Mouse (Mus musculus) limb, embryonic 15.5 days (tissue): Measurements from ENCODE around the gene Selenow. TPM values are rescaled to one million over a fixed set of nuclear protein-coding genes. Genes with fewer than 3 reads are reported as not detected.
A peak's percentile ranks its signal among the peaks of the same experiment; 100 is the strongest.

Experiments
- ATAC-seq: fragments of 200-750 bp; cut with Nextera tagmentation; 2 replicates; pipeline ENCODE4 v1.8.0; 2017; ENCODE audit warnings: low read depth, moderate TSS enrichment; ENCODE audit not compliant: insufficient number of reproducible peaks, low FRiP score, low TSS enrichment
- H3K27ac ChIP-seq: fragments of 300-500 bp; sonication (generic); 2 replicates; pipeline ENCODE4 v1.5.1; 2015; ENCODE audit warnings: moderate library complexity, mild to moderate bottlenecking, inconsistent platforms
- H3K27me3 ChIP-seq: fragments of 300-500 bp; sonication (generic); 2 replicates; pipeline ENCODE4 v1.6.1; 2015; ENCODE audit warnings: inconsistent platforms
- H3K36me3 ChIP-seq: fragments of 300-500 bp; sonication (generic); 2 replicates; pipeline ENCODE4 v1.6.1; 2015; ENCODE audit warnings: inconsistent platforms
- H3K4me1 ChIP-seq: fragments of 300-500 bp; sonication (generic); 2 replicates; pipeline ENCODE4 v1.6.1; 2015; ENCODE audit warnings: inconsistent platforms
- H3K4me2 ChIP-seq: fragments of 300-500 bp; sonication (generic); 2 replicates; pipeline ENCODE4 v1.6.1; 2015; ENCODE audit warnings: mild to moderate bottlenecking, inconsistent platforms
- H3K4me3 ChIP-seq: fragments of 300-500 bp; sonication (generic); 2 replicates; pipeline ENCODE4 v1.5.1; 2015; ENCODE audit warnings: mild to moderate bottlenecking, inconsistent platforms
- H3K9ac ChIP-seq: fragments of 300-500 bp; sonication (generic); 2 replicates; pipeline ENCODE4 v1.6.1; 2015; ENCODE audit warnings: inconsistent platforms
- H3K9me3 ChIP-seq: fragments of 300-500 bp; sonication (generic); 2 replicates; pipeline ENCODE4 v1.6.1; 2016; ENCODE audit warnings: inconsistent platforms
- WGBS: fragments of 180-500 bp; shearing (Covaris S2); methylation state at CpG from one replicate; pipeline ENCODE4 v1.1.7; 2015; 5-methylcytosine and 5-hydroxymethylcytosine counted together
- polyA plus RNA-seq: library from polyadenylated mRNA; unstranded; fragments of >200 nt; fragmentation: Nextera tagmentation; extraction: Ambion mirVana; gene quantifications from 2 replicates; pipeline ENCODE4 v1.2.1, GENCODE M21; 2015

Gene Selenow
- polyA plus RNA-seq, 1 experiment from 2014 or later, result 889 TPM

DNA sequence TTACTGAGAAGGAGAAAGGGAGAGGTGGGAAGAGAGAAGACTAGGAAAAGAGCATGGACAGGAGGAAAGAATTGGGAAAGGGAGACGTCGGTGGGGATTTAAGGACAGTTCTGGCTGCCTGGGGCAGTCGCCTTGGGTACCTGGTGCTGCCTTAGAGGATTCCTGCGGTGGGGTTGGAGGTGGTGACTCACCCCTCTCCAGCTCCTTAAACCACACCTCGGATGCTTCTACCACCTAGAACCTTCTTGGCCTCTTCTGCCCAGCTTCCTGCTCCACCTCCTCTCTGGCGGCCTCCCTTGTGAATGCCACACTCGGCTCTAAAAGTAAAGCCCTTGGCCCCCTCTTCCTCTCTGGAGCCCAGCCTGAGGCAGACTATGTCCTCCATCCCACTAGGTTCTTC is 33.3 kb upstream of the Selenow start:
- H3K9me3 ChIP-seq, result no peaks in the 10 kb centered on the region
- 0 out of 2 replicates have a peak overlapping the region, but pooled peaks have one; percentile 10 for H3K4me2 ChIP-seq
- peak overlapping the region; percentile 40; the same call in 1 of the 2 replicates for H3K27ac ChIP-seq
- no peak overlapping the region for H3K4me3 ChIP-seq
- H3K36me3 ChIP-seq, result peaks cover 93% of the 10 kb centered on the region
- H3K27me3 ChIP-seq, result peaks cover 2% of the 10 kb centered on the region; the same call in 1 of the 2 replicates
- peaks cover 17% of the 10 kb centered on the region for H3K4me1 ChIP-seq
- ATAC-seq, result no peak
- no peak overlapping the region for H3K9ac ChIP-seq
- 19% methylated on average over 7 of the region's 7 CpGs for WGBS

DNA sequence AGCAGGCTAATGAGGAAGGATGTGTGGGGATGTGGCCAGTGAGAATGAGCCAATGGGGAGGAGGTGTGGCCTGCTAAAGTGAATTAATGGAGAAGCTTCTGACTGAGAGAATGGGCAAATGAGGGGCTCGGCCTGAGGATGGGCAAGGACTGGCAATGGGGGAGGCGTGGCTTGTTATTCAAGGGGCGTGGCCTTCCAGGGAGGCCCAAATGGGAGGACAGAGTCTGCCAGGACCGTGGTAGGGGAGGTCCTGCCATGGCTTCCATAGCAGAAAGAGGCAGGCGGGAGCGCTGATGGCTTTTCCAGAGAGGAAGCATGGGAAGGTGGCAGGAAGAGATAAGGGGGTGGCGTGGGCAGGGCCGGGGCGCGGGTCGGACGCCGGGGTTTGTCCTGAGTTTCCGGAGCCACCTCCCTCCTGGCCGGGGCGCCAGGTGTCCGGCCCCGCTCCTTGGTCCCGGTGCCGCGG is 32.8 kb upstream of the Selenow start:
- peaks cover 2% of the 10 kb centered on the region; the same call in 1 of the 2 replicates for H3K27me3 ChIP-seq
- 0 out of 2 replicates have a peak overlapping the region, but pooled peaks have one; percentile 10 for H3K4me2 ChIP-seq
- H3K9ac ChIP-seq, result 0 out of 2 replicates have a peak overlapping the region, but pooled peaks have one; percentile 7
- H3K4me1 ChIP-seq, result peaks cover 17% of the 10 kb centered on the region
- H3K9me3 ChIP-seq, result no peaks in the 10 kb centered on the region
- peak overlapping the region; percentile 40; the same call in 1 of the 2 replicates for H3K27ac ChIP-seq
- peaks cover 95% of the 10 kb centered on the region for H3K36me3 ChIP-seq
- 18% methylated on average over 21 of the region's 21 CpGs for WGBS
- no peak for ATAC-seq
- no peak overlapping the region for H3K4me3 ChIP-seq

DNA sequence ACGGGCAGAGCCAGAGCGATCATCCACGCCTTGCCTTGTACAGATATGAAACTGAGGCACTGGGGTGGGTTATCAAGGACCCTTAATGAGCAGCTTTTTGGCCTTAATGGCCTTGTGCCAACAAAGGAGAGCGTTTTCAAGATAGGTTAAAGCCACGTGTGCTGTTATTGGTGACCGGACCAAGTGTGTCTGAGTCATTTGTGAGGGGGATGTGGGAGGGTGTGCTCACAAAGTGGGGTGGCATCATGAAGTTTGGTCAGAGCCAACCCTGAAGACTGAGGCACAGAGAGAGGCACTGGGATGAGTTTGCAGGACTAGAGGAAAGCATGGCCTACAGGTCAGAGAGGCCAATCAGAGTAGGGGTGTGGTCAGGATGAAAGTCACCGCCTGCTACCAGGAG is 32.2 kb upstream of the Selenow start:
- Histone ChIP-seq H3K36me3 (peaks cover 95% of the 10 kb centered on the region), H3K9me3 (no peaks in the 10 kb centered on the region), H3K4me1 (peaks cover 19% of the 10 kb centered on the region), H3K4me3 (no peak overlapping the region), H3K4me2 (no peak overlapping the region), H3K27me3 (peaks cover 2% of the 10 kb centered on the region; the same call in 1 of the 2 replicates), H3K9ac (no peak overlapping the region), H3K27ac (peak overlapping the region; percentile 17; the same call in 1 of the 2 replicates)
- 84% methylated on average over 7 of the region's 7 CpGs for whole genome bisulfite sequencing
- no peak for ATAC-seq

DNA sequence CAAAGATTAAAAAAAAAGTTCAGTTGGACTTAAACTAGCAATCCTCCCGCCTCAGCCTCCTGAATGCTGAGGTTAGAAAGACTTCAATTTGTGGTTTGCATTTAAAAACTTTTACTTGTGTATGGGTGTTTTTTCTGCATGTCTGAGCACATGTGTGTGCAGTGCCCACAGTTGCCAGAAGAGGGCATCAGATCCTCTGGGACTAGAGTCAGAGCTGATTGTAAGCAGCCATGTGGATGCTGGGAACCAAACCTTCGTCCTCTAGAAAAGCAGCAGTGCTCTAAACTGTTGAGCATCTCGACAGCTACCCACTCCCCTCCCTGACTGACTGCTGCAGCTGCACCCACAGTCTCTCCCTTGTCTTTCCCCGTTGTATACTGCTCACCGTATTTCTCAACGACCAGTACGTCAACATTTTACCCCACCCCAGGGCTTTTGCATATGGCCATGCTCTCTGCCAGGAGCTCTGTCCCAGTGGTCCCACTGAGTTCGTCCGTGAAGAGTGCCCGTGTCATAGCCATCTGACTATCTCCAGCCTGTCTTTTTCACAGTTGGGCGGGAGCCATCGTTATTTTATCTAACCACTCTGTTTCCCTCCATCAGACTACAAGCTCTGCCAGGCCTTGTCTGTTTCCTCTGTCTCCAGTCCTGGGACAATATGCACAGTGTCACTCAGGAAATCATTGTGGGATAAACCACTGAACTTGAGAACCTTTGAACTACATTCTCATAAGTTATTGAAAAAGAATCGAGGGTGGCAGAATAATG is 31.3 kb upstream of the Selenow start:
- Histone ChIP-seq H3K4me2 (no peak overlapping the region), H3K27ac (no peak overlapping the region), H3K9ac (no peak overlapping the region), H3K4me3 (no peak overlapping the region), H3K36me3 (peaks cover 88% of the 10 kb centered on the region), H3K27me3 (peaks cover 2% of the 10 kb centered on the region; the same call in 1 of the 2 replicates), H3K4me1 (peaks cover 29% of the 10 kb centered on the region), H3K9me3 (no peaks in the 10 kb centered on the region)
- 86% methylated on average over 13 of the region's 13 CpGs for WGBS
- ATAC-seq, result no peak

DNA sequence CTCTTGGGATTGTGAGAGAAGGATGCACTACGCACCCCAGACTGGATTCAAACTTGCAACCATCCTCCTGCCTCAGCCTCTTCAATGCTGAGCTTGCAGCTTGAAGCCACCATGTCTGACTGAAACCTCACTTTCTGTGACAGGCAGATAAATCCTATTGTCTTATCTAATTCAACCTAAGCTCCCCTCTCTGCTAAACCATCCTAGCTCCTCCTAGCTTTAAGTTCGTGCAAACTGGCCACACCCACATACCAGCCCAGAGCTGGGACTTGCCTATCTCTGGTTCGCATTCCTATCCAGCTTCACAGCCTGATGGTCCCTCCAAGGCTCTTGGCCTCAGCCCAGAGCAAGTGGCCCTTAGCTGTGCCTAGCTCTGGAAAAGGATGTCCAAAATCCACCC is 30.2 kb upstream of the Selenow start:
- Histone ChIP-seq H3K4me1 (peaks cover 37% of the 10 kb centered on the region), H3K9ac (no peak overlapping the region), H3K27me3 (peaks cover 2% of the 10 kb centered on the region; the same call in 1 of the 2 replicates), H3K9me3 (no peaks in the 10 kb centered on the region), H3K27ac (no peak overlapping the region), H3K4me2 (no peak overlapping the region), H3K4me3 (no peak overlapping the region), H3K36me3 (peaks cover 79% of the 10 kb centered on the region)
- 60% methylated on average over 3 of the region's 3 CpGs for WGBS
- ATAC-seq, result no peak

DNA sequence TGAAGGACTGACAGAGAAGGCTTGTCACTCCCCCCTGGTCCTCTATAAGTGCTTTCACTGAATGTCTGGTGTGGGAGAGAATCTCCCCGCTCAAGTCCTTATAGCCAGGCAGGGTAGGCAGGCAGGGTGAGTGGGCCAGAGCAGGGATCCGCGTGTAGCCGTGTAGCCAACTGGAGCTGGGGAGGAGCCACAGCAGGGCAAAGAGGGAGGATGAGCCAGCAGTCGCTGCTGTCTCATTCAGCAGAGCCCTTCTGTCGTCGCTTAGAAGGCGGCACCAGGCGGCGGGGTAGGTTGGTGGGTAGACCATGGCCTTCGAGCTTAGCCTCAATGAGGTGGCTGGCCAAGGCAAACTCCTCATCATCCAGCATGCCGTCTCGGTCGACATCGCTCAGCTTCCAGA is 27.8 kb upstream of the Selenow start:
- Histone ChIP-seq H3K4me3 (no peak overlapping the region), H3K9ac (0 out of 2 replicates have a peak overlapping the region, but pooled peaks have one; percentile 4), H3K27me3 (no peaks in the 10 kb centered on the region; the same call in 1 of the 2 replicates), H3K9me3 (no peaks in the 10 kb centered on the region), H3K4me1 (peaks cover 32% of the 10 kb centered on the region), H3K27ac (no peak overlapping the region), H3K36me3 (peaks cover 55% of the 10 kb centered on the region), H3K4me2 (no peak overlapping the region)
- ATAC-seq, result no peak
- 85% methylated on average over 15 of the region's 15 CpGs for WGBS

DNA sequence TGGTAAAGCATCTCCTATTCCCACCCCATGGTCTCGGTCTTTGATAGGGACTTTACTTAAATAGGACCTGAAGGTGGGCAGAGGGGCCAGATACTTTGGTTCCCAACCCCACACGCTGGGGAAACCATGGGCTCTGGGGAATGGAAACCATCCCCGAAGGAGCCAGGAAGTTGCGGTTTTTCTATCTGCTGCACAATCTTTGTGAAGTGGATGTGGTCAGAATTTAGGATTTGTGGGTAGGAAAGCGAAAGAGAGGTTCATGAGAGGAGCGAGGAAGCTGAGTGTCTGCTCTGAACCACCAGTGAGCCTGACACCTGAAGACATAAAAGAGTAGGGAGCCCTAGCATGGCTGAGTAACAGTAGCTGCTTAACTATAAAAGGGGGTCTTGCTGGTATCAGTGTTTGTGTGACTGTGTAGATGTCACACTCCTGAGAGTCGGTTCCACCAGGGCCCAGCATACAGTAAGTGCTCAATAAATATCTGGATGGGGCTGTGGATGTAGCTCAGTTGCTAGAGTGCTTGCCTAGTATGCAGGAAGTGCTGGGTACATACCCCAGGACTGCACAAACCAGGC is 27.1 kb upstream of the Selenow start:
- no peak for ATAC-seq
- Histone ChIP-seq H3K9ac (0 out of 2 replicates have a peak overlapping the region, but pooled peaks have one; percentile 4), H3K36me3 (peaks cover 52% of the 10 kb centered on the region), H3K27me3 (no peaks in the 10 kb centered on the region), H3K4me1 (peaks cover 33% of the 10 kb centered on the region), H3K4me2 (no peak overlapping the region), H3K27ac (peak overlapping the region; percentile 82), H3K4me3 (no peak overlapping the region), H3K9me3 (no peaks in the 10 kb centered on the region)
- 81% methylated on average over 7 of the region's 7 CpGs for WGBS

DNA sequence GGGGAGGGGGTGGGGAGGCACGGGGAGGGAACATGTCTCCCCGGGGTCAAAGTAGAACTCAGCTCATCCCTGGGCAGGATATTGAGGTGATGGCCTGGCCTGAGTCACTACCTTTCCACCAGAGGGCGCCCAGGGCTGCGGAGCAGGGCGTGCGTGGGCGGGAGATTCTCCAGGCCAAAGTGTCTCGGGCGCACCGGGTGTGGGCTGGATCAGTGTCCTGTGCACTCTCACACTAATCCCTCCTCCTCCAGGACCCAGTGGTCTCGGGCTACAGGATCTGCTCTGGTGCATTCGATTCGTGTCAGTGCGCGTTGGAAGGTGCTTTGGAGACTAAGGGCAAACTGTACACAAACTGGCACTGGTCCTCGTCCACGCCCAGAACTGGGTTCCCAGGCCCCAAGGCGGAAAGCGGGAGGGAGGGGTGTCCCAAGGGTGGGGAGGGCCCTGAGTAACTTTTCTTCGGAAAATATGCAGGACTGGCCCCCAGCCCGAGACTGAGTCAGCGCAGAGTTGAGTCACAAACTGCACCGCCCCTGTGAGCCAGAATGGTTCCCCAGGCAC is 26.3 kb upstream of the Selenow start:
- Histone ChIP-seq H3K27ac (peak overlapping the region; percentile 82), H3K4me3 (peak overlapping the region; percentile 23), H3K27me3 (no peaks in the 10 kb centered on the region), H3K9me3 (no peaks in the 10 kb centered on the region), H3K4me2 (peak overlapping the region; percentile 51), H3K4me1 (peaks cover 40% of the 10 kb centered on the region), H3K9ac (no peak overlapping the region), H3K36me3 (peaks cover 52% of the 10 kb centered on the region)
- WGBS, result 2% methylated on average over 23 of the region's 23 CpGs
- ATAC-seq, result peak; percentile 70

DNA sequence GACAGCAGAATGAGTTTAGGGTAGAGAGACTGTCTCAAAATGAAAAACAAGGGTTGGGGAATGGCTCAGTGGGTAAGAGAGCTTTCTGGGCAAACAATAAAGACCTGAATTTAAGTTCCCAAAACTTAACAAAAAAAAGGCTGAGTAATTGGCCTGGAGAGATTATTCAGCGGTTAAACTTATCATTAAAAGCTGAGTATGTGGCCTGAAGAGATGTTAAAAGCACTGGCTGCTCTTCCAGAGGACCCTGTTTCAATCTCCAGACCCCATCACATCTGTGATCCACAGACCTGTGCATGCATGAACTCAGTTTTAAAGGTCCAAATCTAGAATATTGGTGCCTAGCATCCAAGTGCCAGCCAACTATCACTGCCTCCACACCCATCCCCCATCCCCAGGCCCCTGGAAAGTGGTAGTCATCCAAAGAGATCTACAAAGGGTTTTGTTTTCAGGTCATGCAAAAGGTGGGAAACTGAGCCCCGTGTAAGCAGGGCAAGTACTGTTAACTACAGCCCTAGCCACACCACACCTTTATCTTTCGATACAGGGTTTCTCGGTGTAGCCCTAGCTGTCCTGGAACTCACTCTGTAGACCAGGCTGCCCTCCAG is 25.6 kb upstream of the Selenow start:
- H3K9ac ChIP-seq, result no peak overlapping the region
- H3K4me3 ChIP-seq, result 0 out of 2 replicates have a peak overlapping the region, but pooled peaks have one; percentile 23
- H3K27me3 ChIP-seq, result no peaks in the 10 kb centered on the region
- peak; percentile 9; the same call in 1 of the 2 replicates for ATAC-seq
- H3K9me3 ChIP-seq, result no peaks in the 10 kb centered on the region
- peak overlapping the region; percentile 51; the same call in 1 of the 2 replicates for H3K4me2 ChIP-seq
- H3K27ac ChIP-seq, result peak overlapping the region; percentile 82
- peaks cover 52% of the 10 kb centered on the region for H3K36me3 ChIP-seq
- 47% methylated on average over 4 of the region's 4 CpGs for WGBS
- H3K4me1 ChIP-seq, result peaks cover 42% of the 10 kb centered on the region

DNA sequence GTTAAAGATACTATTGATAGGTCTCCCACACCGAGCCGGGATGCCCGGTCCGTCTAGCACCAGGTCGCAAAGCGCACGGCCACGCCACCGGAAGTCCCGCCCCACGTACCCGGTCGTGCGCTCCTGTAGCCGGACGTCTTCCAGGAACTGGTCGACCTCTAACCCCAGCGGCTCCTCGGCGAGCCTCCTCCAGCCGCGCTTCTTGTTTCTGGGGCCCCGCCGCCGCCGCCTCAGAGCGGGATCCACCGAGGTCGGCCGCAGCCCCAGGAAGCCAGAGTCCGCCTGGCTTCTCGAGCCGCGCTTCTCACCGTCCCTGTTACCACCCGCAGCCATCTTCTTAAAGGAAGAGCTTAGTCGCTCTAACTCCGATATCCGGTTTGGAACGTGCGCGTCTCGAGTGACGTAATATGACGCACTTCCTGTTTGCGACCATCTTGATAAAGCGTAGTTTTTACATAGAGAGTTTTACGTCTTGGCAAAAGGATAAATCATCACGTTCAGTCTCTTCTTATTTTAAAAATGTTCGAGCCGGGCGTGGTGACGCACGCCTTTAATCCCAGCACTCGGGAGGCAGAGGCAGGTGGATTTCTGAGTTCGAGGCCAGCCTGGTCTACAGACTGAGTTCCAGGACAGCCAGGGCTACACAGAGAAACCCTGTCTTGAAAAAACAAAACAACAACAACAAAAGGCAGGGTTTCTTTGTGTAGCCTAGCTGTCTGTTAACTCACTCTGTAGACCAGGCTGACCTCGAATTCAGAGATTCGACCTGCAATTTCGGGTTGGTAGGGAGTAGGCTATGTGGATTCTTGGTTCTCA is 23.7 kb upstream of the Selenow start, which contains the start of gene Nop53:
Nop53 (minus strand) TSS at position 354 of the 816 bp plus-strand sequence.
- Histone ChIP-seq H3K27me3 (no peaks in the 10 kb centered on the region), H3K4me2 (peak within 1 kb of the TSS; percentile 70), H3K9ac (peak within 1 kb of the TSS; percentile 82), H3K36me3 (peaks cover 53% of the 10 kb centered on the region), H3K9me3 (no peaks in the 10 kb centered on the region), H3K4me3 (peak within 1 kb of the TSS; percentile 78), H3K4me1 (peaks cover 42% of the 10 kb centered on the region), H3K27ac (peak within 1 kb of the TSS; percentile 98)
- ATAC-seq, result peak; percentile 84
- 1% methylated on average over 59 of the region's 59 CpGs for WGBS

DNA sequence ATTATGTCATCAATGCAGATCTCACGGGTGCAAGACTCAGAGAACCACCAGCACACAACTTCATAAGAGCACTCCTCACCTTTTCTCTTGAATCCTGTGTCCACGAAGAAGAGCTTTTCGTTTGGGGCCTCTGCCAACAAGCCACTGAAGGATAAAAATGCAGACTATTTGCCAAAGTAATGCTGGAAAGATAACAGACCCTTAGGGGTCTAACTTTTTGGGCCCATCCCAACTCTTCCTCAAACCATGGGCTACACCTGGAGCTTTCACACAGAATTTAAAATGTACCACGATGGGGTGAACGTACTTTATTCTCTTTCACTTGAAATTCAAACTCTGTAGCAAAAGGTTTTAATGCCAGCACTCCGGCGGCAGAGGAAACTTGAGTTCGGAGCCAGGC is 23.0 kb upstream of the Selenow start:
- peaks cover 42% of the 10 kb centered on the region for H3K4me1 ChIP-seq
- no peak for ATAC-seq
- peak overlapping the region; percentile 82 for H3K9ac ChIP-seq
- peaks cover 53% of the 10 kb centered on the region for H3K36me3 ChIP-seq
- peak overlapping the region; percentile 70 for H3K4me2 ChIP-seq
- no peaks in the 10 kb centered on the region for H3K27me3 ChIP-seq
- H3K9me3 ChIP-seq, result no peaks in the 10 kb centered on the region
- peak overlapping the region; percentile 98 for H3K27ac ChIP-seq
- H3K4me3 ChIP-seq, result peak overlapping the region; percentile 78
- 6% methylated on average over 8 of the region's 8 CpGs for WGBS
